Mouse (Mus musculus) heart, embryonic 14.5 days (tissue): ENCODE measurements around the gene Efcab9. TPM values are rescaled to one million over a fixed set of nuclear protein-coding genes. Genes with fewer than 3 reads are reported as not detected.

Source experiments
- ATAC-seq: fragments of 200-750 bp; cut with Nextera tagmentation; 2 replicates; pipeline ENCODE4 v1.8.0; 2017; ENCODE audit warnings: low read depth, moderate TSS enrichment; ENCODE audit not compliant: insufficient number of reproducible peaks, insufficient read depth, low FRiP score
- H3K27ac ChIP-seq, 2 experiments: fragments of 200-500 bp in 1 of 2; fragments of 300-500 bp in 1 of 2; sonication (generic) in 1 of 2; replicated peaks in 1 of 2; 2 replicates each; pipeline ENCODE4 v1.5.1; 2012 to 2014; ENCODE audit warnings: low read depth in 2 of 2, low read length in 2 of 2, control low read depth in 1 of 2, mild to moderate bottlenecking in 1 of 2, mixed read lengths in 1 of 2; ENCODE audit not compliant: control insufficient read depth in 1 of 2, insufficient read depth in 1 of 2
- H3K27me3 ChIP-seq: fragments of 300-500 bp; sonication (generic); 2 replicates; pipeline ENCODE4 v1.6.1; 2014; ENCODE audit warnings: mild to moderate bottlenecking, low read length, control low read depth; ENCODE audit not compliant: control insufficient read depth, insufficient read depth
- H3K36me3 ChIP-seq: fragments of 300-500 bp; sonication (generic); 2 replicates; pipeline ENCODE4 v1.6.1; 2014; ENCODE audit warnings: mild to moderate bottlenecking, control low read depth, low read length, mixed read lengths; ENCODE audit not compliant: control insufficient read depth, insufficient read depth
- H3K4me1 ChIP-seq, 2 experiments: fragments of 200-500 bp in 1 of 2; fragments of 300-500 bp in 1 of 2; sonication (generic) in 1 of 2; 2 replicates each; pipeline ENCODE4 v1.6.1; 2012 to 2014; ENCODE audit warnings: low read length in 2 of 2, control low read depth in 1 of 2, mixed read lengths in 1 of 2; ENCODE audit not compliant: control insufficient read depth in 2 of 2, insufficient read depth in 2 of 2
- H3K4me2 ChIP-seq: fragments of 300-500 bp; sonication (generic); 2 replicates; pipeline ENCODE4 v1.6.1; 2014; ENCODE audit warnings: mild to moderate bottlenecking, low read length
- H3K4me3 ChIP-seq, 2 experiments: fragments of 200-500 bp in 1 of 2; fragments of 300-500 bp in 1 of 2; sonication (generic) in 1 of 2; 2 replicates each; pipeline ENCODE4 v1.5.1; 2012 to 2014; ENCODE audit warnings: low read length in 2 of 2, mild to moderate bottlenecking in 2 of 2, control low read depth in 1 of 2, low read depth in 1 of 2, moderate library complexity in 1 of 2; ENCODE audit not compliant: control insufficient read depth in 1 of 2, insufficient read depth in 1 of 2
- H3K9ac ChIP-seq: fragments of 300-500 bp; sonication (generic); 2 replicates; pipeline ENCODE4 v1.6.1; 2014; ENCODE audit warnings: mild to moderate bottlenecking, low read length
- H3K9me3 ChIP-seq: fragments of 300-500 bp; sonication (generic); 2 replicates; pipeline ENCODE4 v1.6.1; 2016; ENCODE audit warnings: low read length, control low read depth; ENCODE audit not compliant: control insufficient read depth
- WGBS: fragments of 180-500 bp; shearing (Covaris S2); extraction: QIAGEN DNeasy Blood & Tissue Kit; methylation state at CpG from one replicate; pipeline ENCODE4 v1.1.7; 2014; 5-methylcytosine and 5-hydroxymethylcytosine counted together
- polyA plus RNA-seq: library from polyadenylated mRNA; unstranded; fragments of >200 nt; fragmentation: Nextera tagmentation; extraction: Ambion mirVana; gene quantifications from 2 replicates; pipeline ENCODE4 v1.2.1, GENCODE M21; 2014

The Efcab9 gene
- polyA plus RNA-seq, 1 experiment from 2014 or later, result 0.35 TPM

GRCm38 (mm10) chr11:32568637-32569293 lies 36.9 kb upstream of the Efcab9 start:
- no peak for ATAC-seq

GRCm38 (mm10) chr11:32568060-32568459 lies 36.2 kb upstream of the Efcab9 start:
- H3K27ac ChIP-seq, result no peak overlapping the region
- ATAC-seq, result no peak
- no peak overlapping the region for H3K4me2 ChIP-seq
- peaks cover 5 to 9% of the 10 kb centered on the region in 2 experiments; a peak in 3 of 4 replicates for H3K4me1 ChIP-seq
- no peaks in the 10 kb centered on the region for H3K36me3 ChIP-seq
- no peak overlapping the region for H3K9ac ChIP-seq
- H3K9me3 ChIP-seq, result no peaks in the 10 kb centered on the region
- H3K27me3 ChIP-seq, result no peaks in the 10 kb centered on the region
- no peak overlapping the region for H3K4me3 ChIP-seq
- 84% methylated on average over 7 of the region's 7 CpGs for WGBS

More at GRCm38 (mm10) chr11:32568637-32569293, 36.9 kb upstream of the Efcab9 start:
- H3K4me2 ChIP-seq, result no peak overlapping the region
- H3K36me3 ChIP-seq, result no peaks in the 10 kb centered on the region
- H3K9ac ChIP-seq, result no peak overlapping the region
- H3K4me3 ChIP-seq, result no peak overlapping the region
- WGBS, result 75% methylated on average over 15 of the region's 15 CpGs
- peaks cover 5 to 9% of the 10 kb centered on the region in 2 experiments; a peak in 3 of 4 replicates for H3K4me1 ChIP-seq
- no peak overlapping the region for H3K27ac ChIP-seq
- H3K27me3 ChIP-seq, result no peaks in the 10 kb centered on the region
- H3K9me3 ChIP-seq, result no peaks in the 10 kb centered on the region

GRCm38 (mm10) chr11:32567000-32567855 lies 35.3 kb upstream of the Efcab9 start:
- ATAC-seq, result no peak
- H3K27ac ChIP-seq, result no peak overlapping the region
- no peak overlapping the region for H3K4me3 ChIP-seq
- H3K9ac ChIP-seq, result no peak overlapping the region
- no peaks in the 10 kb centered on the region for H3K27me3 ChIP-seq
- no peak overlapping the region for H3K4me2 ChIP-seq
- H3K9me3 ChIP-seq, result no peaks in the 10 kb centered on the region
- 88% methylated on average over 10 of the region's 10 CpGs for WGBS
- H3K4me1 ChIP-seq, result peaks cover 7 to 9% of the 10 kb centered on the region in 2 experiments; a peak in 3 of 4 replicates
- no peaks in the 10 kb centered on the region for H3K36me3 ChIP-seq

GRCm38 (mm10) chr11:32566184-32566583 lies 34.3 kb upstream of the Efcab9 start:
- no peak overlapping the region for H3K9ac ChIP-seq
- peaks cover 9 to 13% of the 10 kb centered on the region in 2 experiments; a peak in 3 of 4 replicates for H3K4me1 ChIP-seq
- H3K4me3 ChIP-seq, result no peak overlapping the region
- no peak overlapping the region for H3K27ac ChIP-seq
- WGBS, result 83% methylated on average over 6 of the region's 6 CpGs
- ATAC-seq, result no peak
- H3K27me3 ChIP-seq, result no peaks in the 10 kb centered on the region
- H3K36me3 ChIP-seq, result no peaks in the 10 kb centered on the region
- no peak overlapping the region for H3K4me2 ChIP-seq
- H3K9me3 ChIP-seq, result no peaks in the 10 kb centered on the region

- WGBS, result 61% methylated on average over 7 of the region's 8 CpGs
These were observed 33.2 kb upstream of the Efcab9 start for GRCm38 (mm10) chr11:32565088-32565487.

GRCm38 (mm10) chr11:32564629-32565028 lies 32.7 kb upstream of the Efcab9 start:
- Histone ChIP-seq H3K27ac (no peak overlapping the region), H3K36me3 (no peaks in the 10 kb centered on the region), H3K9ac (no peak overlapping the region), H3K4me2 (no peak overlapping the region), H3K4me1 (peaks cover 9 to 13% of the 10 kb centered on the region in 2 experiments; a peak in 3 of 4 replicates), H3K27me3 (no peaks in the 10 kb centered on the region), H3K9me3 (no peaks in the 10 kb centered on the region), H3K4me3 (no peak overlapping the region)
- ATAC-seq, result no peak
- WGBS, result 42% methylated on average over 4 of the region's 4 CpGs

More at GRCm38 (mm10) chr11:32565088-32565487, 33.2 kb upstream of the Efcab9 start:
- no peaks in the 10 kb centered on the region for H3K36me3 ChIP-seq
- H3K4me2 ChIP-seq, result no peak overlapping the region
- no peak for ATAC-seq
- H3K4me1 ChIP-seq, result peaks cover 9 to 13% of the 10 kb centered on the region in 2 experiments; a peak in 3 of 4 replicates
- no peak overlapping the region for H3K9ac ChIP-seq
- H3K27me3 ChIP-seq, result no peaks in the 10 kb centered on the region
- no peaks in the 10 kb centered on the region for H3K9me3 ChIP-seq
- H3K4me3 ChIP-seq, result no peak overlapping the region
- H3K27ac ChIP-seq, result no peak overlapping the region

- H3K4me2 ChIP-seq, result no peak overlapping the region
These were observed 31.8 kb upstream of the Efcab9 start for GRCm38 (mm10) chr11:32563660-32564059.

More at GRCm38 (mm10) chr11:32563660-32564059, 31.8 kb upstream of the Efcab9 start:
- no peak for ATAC-seq
- Histone ChIP-seq H3K9ac (no peak overlapping the region), H3K27ac (no peak overlapping the region), H3K9me3 (no peaks in the 10 kb centered on the region), H3K27me3 (no peaks in the 10 kb centered on the region), H3K4me3 (no peak overlapping the region), H3K36me3 (no peaks in the 10 kb centered on the region), H3K4me1 (peaks cover 9 to 13% of the 10 kb centered on the region in 2 experiments; a peak in 3 of 4 replicates)
- WGBS, result 72% methylated on average over 3 of the region's 3 CpGs
